Mouse (Mus musculus) liver, embryonic 11.5 days (tissue): Measurements from ENCODE around the gene Hoxd9. TPM values are rescaled to one million over a fixed set of nuclear protein-coding genes. Genes with fewer than 3 reads are reported as not detected.
A peak's percentile ranks its signal among the peaks of the same experiment; 100 is the strongest.

Experiments
- ATAC-seq: fragments of 200-750 bp; cut with Nextera tagmentation; replicated peaks from 2 replicates; pipeline ENCODE4 v1.8.0; 2017; ENCODE audit warnings: moderate number of reproducible peaks, mild to moderate bottlenecking, moderate TSS enrichment, moderate library complexity; ENCODE audit not compliant: low FRiP score
- DNase-seq: peaks from one replicate; pipeline ENCODE4 v3.0.0-alpha.2; 2017; ENCODE audit warnings: low spot score
- H3K27ac ChIP-seq: fragments of 300-500 bp; sonication (generic); 2 replicates; pipeline ENCODE4 v1.5.1; 2014; ENCODE audit warnings: mild to moderate bottlenecking, low read depth, low read length, control low read depth
- H3K27me3 ChIP-seq: fragments of 300-500 bp; sonication (generic); replicated peaks from 2 replicates; pipeline ENCODE4 v1.6.1; 2014; ENCODE audit warnings: low read length, mixed read lengths; ENCODE audit not compliant: control insufficient read depth, insufficient read depth
- H3K36me3 ChIP-seq: fragments of 300-500 bp; sonication (generic); 2 replicates; pipeline ENCODE4 v1.6.1; 2014; ENCODE audit warnings: mild to moderate bottlenecking, low read length, moderate library complexity, mixed read lengths; ENCODE audit not compliant: control insufficient read depth, insufficient read depth
- H3K4me1 ChIP-seq: fragments of 300-500 bp; sonication (generic); replicated peaks from 2 replicates; pipeline ENCODE4 v1.6.1; 2014; ENCODE audit warnings: low read length, mixed read lengths; ENCODE audit not compliant: control insufficient read depth, insufficient read depth
- H3K4me2 ChIP-seq: fragments of 300-500 bp; sonication (generic); 2 replicates; pipeline ENCODE4 v1.6.1; 2014; ENCODE audit warnings: mild to moderate bottlenecking, control low read depth, moderate library complexity
- H3K4me3 ChIP-seq: fragments of 300-500 bp; sonication (generic); 2 replicates; pipeline ENCODE4 v1.5.1; 2014; ENCODE audit warnings: low read depth, low read length, control low read depth
- H3K9ac ChIP-seq: fragments of 300-500 bp; sonication (generic); 2 replicates; pipeline ENCODE4 v1.6.1; 2014; ENCODE audit warnings: low read depth, low read length, control low read depth
- H3K9me3 ChIP-seq: fragments of 300-500 bp; sonication (generic); 2 replicates; pipeline ENCODE4 v1.6.1; 2016; ENCODE audit warnings: low read length, inconsistent platforms, mixed read lengths; ENCODE audit not compliant: control insufficient read depth
- WGBS: fragments of 180-500 bp; shearing (Covaris S2); extraction: QIAGEN DNeasy Blood & Tissue Kit; methylation state at CpG from one replicate; pipeline ENCODE4 v1.1.7; 2014; 5-methylcytosine and 5-hydroxymethylcytosine counted together
- polyA plus RNA-seq: library from polyadenylated mRNA; unstranded; fragments of >200 nt; fragmentation: Nextera tagmentation; extraction: Ambion mirVana; gene quantifications from 2 replicates; pipeline ENCODE4 v1.2.1, GENCODE M21; 2014

Hoxd9 gene
- polyA plus RNA-seq, 1 experiment from 2014 or later: 0.22 TPM

GRCm38 (mm10) chr2:74734451-74734850 lies 36.9 kb downstream of the Hoxd9 start:
- Histone ChIP-seq H3K4me1 (no peaks in the 10 kb centered on the region; the same call in 1 of the 2 replicates), H3K9me3 (no peaks in the 10 kb centered on the region), H3K4me3 (no peak overlapping the region), H3K27me3 (peaks cover 98% of the 10 kb centered on the region), H3K9ac (no peak overlapping the region), H3K4me2 (no peak overlapping the region), H3K27ac (no peak overlapping the region), H3K36me3 (no peaks in the 10 kb centered on the region)
- ATAC-seq (no peak), DNase-seq (peak; percentile 36)
- whole genome bisulfite sequencing: 5% methylated on average over 13 of the region's 13 CpGs

- Histone ChIP-seq H3K27me3 (peaks cover 100% of the 10 kb centered on the region), H3K27ac (no peak overlapping the region), H3K9ac (no peak overlapping the region), H3K4me1 (no peaks in the 10 kb centered on the region; the same call in 1 of the 2 replicates), H3K4me3 (no peak overlapping the region), H3K4me2 (no peak overlapping the region; the same call in 1 of the 2 replicates), H3K36me3 (no peaks in the 10 kb centered on the region), H3K9me3 (no peaks in the 10 kb centered on the region)
- no peak for ATAC-seq
- peak; percentile 42 for DNase-seq
- WGBS: 6% methylated on average over 27 of the region's 27 CpGs
Measured at GRCm38 (mm10) chr2:74734996-74735811, 37.7 kb downstream of the Hoxd9 start.

DNA sequence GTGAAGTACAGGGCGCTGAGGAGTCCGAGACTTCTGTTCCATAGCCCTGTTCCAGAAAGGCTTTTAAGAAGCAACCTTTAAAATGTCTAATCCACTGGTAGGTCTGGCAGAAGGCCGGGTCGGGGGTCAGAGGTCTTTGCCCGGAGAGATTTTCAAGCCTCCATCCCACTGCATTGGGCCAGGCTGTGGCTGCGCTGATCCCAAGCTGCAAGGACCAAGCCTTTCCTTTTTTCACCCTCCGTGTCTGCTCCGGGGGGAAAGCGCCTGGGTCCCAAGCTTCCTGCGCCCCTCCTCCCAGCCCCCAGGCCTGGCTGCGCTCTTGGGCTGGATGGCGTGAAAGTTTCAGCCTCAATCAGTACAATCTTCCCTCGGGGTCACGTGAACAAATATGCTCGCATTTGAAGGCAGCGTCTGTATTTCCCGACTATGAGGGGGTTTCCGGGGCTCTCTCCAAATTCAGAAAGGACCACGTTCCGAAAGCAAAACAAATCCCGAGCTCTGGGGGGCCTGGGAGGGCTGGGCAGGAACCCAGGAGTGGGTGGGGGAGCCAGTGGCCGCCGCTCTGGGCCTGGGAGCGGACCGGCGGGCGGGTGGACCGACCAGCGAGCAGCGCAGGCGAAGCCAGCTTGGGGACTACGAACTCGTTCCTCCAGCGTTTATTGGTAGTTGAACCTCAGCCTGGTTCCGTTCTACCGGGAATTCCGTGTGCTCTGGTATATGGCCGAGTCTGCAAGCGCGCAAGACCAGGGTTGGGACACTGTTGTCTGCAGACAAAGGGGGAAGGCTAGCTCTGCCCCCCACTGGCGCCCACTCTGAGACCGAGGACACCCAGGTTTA lies 38.5 kb downstream of the Hoxd9 start:
- Histone ChIP-seq H3K9me3 (no peaks in the 10 kb centered on the region), H3K4me2 (peak overlapping the region; percentile 32), H3K27ac (no peak overlapping the region), H3K36me3 (no peaks in the 10 kb centered on the region), H3K4me3 (peak overlapping the region; percentile 19; the same call in 1 of the 2 replicates), H3K9ac (no peak overlapping the region), H3K4me1 (no peaks in the 10 kb centered on the region; the same call in 1 of the 2 replicates), H3K27me3 (peaks cover 100% of the 10 kb centered on the region)
- DNase-seq: peak; percentile 42
- 2% methylated on average over 42 of the region's 42 CpGs for WGBS
- ATAC-seq: no peak

DNA sequence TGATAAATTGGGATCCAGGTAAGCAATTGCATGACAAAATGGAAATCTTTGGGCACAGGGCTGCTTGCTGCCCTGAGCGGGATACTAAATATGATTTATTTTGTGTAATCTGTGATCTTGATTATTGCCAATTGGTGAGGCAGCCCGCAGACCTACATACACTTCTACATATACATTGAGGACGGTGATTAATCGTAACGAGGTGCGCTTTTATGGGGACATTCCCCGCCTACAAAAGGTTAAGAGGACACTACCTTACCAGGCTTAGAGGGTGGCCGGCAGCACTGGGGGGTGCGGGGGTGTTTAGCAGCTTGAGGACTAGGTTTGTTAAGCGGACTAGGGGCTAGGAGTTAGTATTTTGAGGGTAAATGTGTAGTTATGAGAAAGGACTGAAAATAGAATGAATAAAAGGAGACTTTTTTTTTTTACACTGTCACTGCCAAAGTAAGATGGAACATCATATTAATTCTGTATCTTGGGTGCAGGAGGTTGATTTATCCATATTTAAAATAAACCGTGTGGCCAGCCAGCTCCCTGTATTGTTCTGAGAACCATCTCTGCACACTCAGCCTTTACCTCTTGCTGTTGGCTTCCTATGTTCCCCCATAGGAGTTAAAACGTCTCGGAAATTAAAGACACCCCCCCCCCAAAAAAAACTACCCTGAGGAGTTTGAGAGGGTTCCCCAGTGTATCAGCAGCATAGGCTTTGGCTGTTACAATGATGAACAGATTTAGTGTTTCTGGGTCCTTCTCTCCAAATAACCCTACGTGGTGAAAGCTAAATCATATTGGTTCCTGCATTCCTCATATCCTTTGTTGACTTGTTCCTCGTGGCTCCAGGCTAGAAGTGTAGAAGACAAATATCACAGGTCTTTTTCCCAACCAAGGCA lies 39.4 kb downstream of the Hoxd9 start:
- no peak for DNase-seq
- no peak overlapping the region for H3K4me3 ChIP-seq
- no peak overlapping the region for H3K9ac ChIP-seq
- no peaks in the 10 kb centered on the region; the same call in 1 of the 2 replicates for H3K4me1 ChIP-seq
- no peak for ATAC-seq
- peaks cover 100% of the 10 kb centered on the region for H3K27me3 ChIP-seq
- no peak overlapping the region for H3K27ac ChIP-seq
- H3K4me2 ChIP-seq: no peak overlapping the region; the same call in 1 of the 2 replicates
- H3K9me3 ChIP-seq: no peaks in the 10 kb centered on the region
- H3K36me3 ChIP-seq: no peaks in the 10 kb centered on the region
- WGBS: 8% methylated on average over 15 of the region's 15 CpGs

DNA sequence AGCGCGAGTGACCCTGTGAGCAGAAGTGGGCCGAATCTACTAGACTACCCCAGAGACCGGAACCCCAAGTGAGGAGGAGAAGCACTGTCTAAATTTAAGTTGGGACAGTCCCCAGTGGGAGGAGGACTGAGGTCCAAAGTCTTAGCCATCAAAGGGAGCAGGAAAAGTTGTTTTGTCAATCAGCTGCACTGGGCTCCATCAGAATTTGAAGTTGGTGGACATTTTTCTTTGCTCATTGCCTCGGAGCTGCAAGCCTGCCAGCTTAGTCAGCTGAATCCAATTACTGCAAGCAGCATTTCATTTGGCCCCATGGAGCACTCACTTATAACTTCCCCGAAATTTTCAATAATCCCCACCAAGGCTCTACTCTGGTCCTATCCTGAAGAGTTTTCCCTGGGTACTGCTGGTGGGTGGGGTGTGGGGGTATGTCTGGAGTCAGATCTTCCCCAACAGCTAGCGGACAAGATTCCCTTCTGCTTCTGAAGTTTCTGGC lies 40.1 kb downstream of the Hoxd9 start:
- no peak overlapping the region for H3K4me2 ChIP-seq
- no peak overlapping the region for H3K9ac ChIP-seq
- H3K4me1 ChIP-seq: no peaks in the 10 kb centered on the region; the same call in 1 of the 2 replicates
- no peak overlapping the region for H3K27ac ChIP-seq
- H3K9me3 ChIP-seq: no peaks in the 10 kb centered on the region
- no peak for ATAC-seq
- H3K4me3 ChIP-seq: no peak overlapping the region
- no peaks in the 10 kb centered on the region for H3K36me3 ChIP-seq
- peaks cover 100% of the 10 kb centered on the region for H3K27me3 ChIP-seq
- WGBS: 11% methylated on average over 7 of the region's 7 CpGs
- DNase-seq: no peak

- Histone ChIP-seq H3K9me3 (no peaks in the 10 kb centered on the region), H3K4me3 (no peak overlapping the region), H3K27ac (no peak overlapping the region), H3K27me3 (peaks cover 98% of the 10 kb centered on the region), H3K9ac (no peak overlapping the region), H3K4me1 (no peaks in the 10 kb centered on the region; the same call in 1 of the 2 replicates), H3K4me2 (no peak overlapping the region), H3K36me3 (no peaks in the 10 kb centered on the region)
- 4% methylated on average over 20 of the region's 20 CpGs for WGBS
- ATAC-seq: no peak
- no peak for DNase-seq
Measured at GRCm38 (mm10) chr2:74738623-74739475, 41.3 kb downstream of the Hoxd9 start.

DNA sequence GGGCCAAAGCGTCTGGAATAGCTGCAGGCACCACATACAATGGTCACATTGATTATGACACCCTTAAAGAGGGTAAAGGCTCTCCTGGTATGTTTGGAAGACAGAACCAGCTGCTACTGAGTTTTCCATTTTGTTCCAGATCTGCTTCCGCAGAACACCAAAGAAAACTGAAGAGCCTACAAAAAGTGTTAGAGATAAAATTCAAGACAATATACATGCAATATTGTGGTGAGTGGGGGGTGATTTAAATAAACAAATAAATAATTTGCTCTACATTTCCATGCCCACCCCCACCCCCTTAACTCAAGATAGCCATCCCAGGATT lies 41.9 kb downstream of the Hoxd9 start:
- H3K36me3 ChIP-seq: no peaks in the 10 kb centered on the region
- H3K4me2 ChIP-seq: no peak overlapping the region
- H3K27me3 ChIP-seq: peaks cover 98% of the 10 kb centered on the region
- ATAC-seq (no peak), DNase-seq (no peak)
- no peaks in the 10 kb centered on the region for H3K9me3 ChIP-seq
- WGBS: 15% methylated on average over 2 of the region's 2 CpGs
- no peak overlapping the region for H3K4me3 ChIP-seq
- no peaks in the 10 kb centered on the region; the same call in 1 of the 2 replicates for H3K4me1 ChIP-seq
- H3K9ac ChIP-seq: no peak overlapping the region
- H3K27ac ChIP-seq: no peak overlapping the region
